Mouse (Mus musculus): ENCODE measurements around the gene Klrc3. TPM values are rescaled to one million over a fixed set of nuclear protein-coding genes. Genes with fewer than 3 reads are reported as not detected.

The Klrc3 gene
- polyA plus RNA-seq, 1 experiment from 2014 or later: not detected

DNA sequence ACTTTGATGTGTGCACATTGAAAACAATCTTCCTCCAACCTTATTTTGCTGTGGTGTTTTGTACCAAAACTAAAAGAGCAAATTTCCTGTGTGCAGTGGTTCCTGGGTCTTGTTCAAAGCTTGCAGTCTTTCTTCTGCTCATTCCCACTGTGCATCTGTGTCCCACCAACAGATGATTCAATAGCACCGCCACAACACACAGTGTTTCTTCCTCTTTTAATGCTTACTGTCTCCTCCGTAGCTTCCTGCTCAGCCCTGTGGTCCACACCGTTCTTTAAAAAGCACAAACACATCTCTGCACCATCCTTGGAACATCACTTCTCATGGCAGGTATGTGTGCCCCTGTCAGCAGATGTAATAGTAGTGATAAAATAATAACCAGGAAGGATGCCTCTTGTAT lies 51.6 kb downstream of the Klrc3 start, which contains the start of gene Klrd1:
Gene Klrd1, plus strand, starts transcription at position 275 of the 400 bp plus-strand sequence.
- 83% methylated on average over 3 of the region's 3 CpGs for WGBS
- Histone ChIP-seq H3K9me3 (ENCODE audit: control insufficient read depth, low read length) (no peaks in the 10 kb centered on the region), H3K36me3 (ENCODE audit: control insufficient read depth, insufficient read depth, low read length) (no peaks in the 10 kb centered on the region)

More for the DNA sequence above, 51.6 kb downstream of the Klrc3 start, which contains the start of gene Klrd1:
- Histone ChIP-seq H3K27me3 (replicated peaks; ENCODE audit: control insufficient read depth, insufficient read depth, low read length) (no peaks in the 10 kb centered on the region), H3K9ac (ENCODE audit: low read depth, low read length) (no peak within 1 kb of the TSS), H3K4me3 (ENCODE audit: low read length) (no peak within 1 kb of the TSS), H3K4me2 (ENCODE audit: low read length) (no peak within 1 kb of the TSS), H3K27ac (ENCODE audit: low read depth, low read length) (no peak within 1 kb of the TSS), H3K4me1 (ENCODE audit: control insufficient read depth, insufficient read depth, low read depth, low read length) (no peaks in the 10 kb centered on the region)
- ATAC-seq: no peak

Small RNA genes lying within 50 kb of the gene (microRNA-seq; reads per million reads assigned to microRNA genes)
- gene Mir680-1: not detected

Other genes starting within 250 kb of the Klrc3 start
- gene Clec1b, start 246.0 kb downstream of the Klrc3 start, polyA plus RNA-seq (2015; fragmentation: Nextera tagmentation; extraction: Ambion mirVana): 0.73 and 0.79 TPM in 2 replicates
- gene Clec9a, start 234.5 kb downstream of the Klrc3 start, polyA plus RNA-seq (2015; fragmentation: Nextera tagmentation; extraction: Ambion mirVana): 0.10 and 0.24 TPM in 2 replicates
- gene Clec1a, start 191.3 kb downstream of the Klrc3 start, polyA plus RNA-seq (2015; fragmentation: Nextera tagmentation; extraction: Ambion mirVana): 2.5 and 3.2 TPM in 2 replicates
- gene Olr1, start 136.2 kb downstream of the Klrc3 start, polyA plus RNA-seq (2015; fragmentation: Nextera tagmentation; extraction: Ambion mirVana): not detected in 2 replicates
- not detected in 2 replicates for gene Tmem52b, start 130.8 kb downstream of the Klrc3 start, polyA plus RNA-seq (2015; fragmentation: Nextera tagmentation; extraction: Ambion mirVana)
- 237 and 271 TPM in 2 replicates for gene Gabarapl1, start 110.2 kb downstream of the Klrc3 start, polyA plus RNA-seq (2015; fragmentation: Nextera tagmentation; extraction: Ambion mirVana)
- not detected in 2 replicates for gene Klre1, start 65.4 kb downstream of the Klrc3 start, polyA plus RNA-seq (2015; fragmentation: Nextera tagmentation; extraction: Ambion mirVana)
- gene Klrd1, start 51.6 kb downstream of the Klrc3 start, polyA plus RNA-seq (2015; fragmentation: Nextera tagmentation; extraction: Ambion mirVana): not detected in 2 replicates
- gene Klrk1, start 19.5 kb downstream of the Klrc3 start, polyA plus RNA-seq (2015; fragmentation: Nextera tagmentation; extraction: Ambion mirVana): 0.25 and 0.26 TPM in 2 replicates
- not detected in 2 replicates for gene Klrc2, start 17.4 kb upstream of the Klrc3 start, polyA plus RNA-seq (2015; fragmentation: Nextera tagmentation; extraction: Ambion mirVana)
- not detected in 2 replicates for gene Klrc1, start 35.6 kb upstream of the Klrc3 start, polyA plus RNA-seq (2015; fragmentation: Nextera tagmentation; extraction: Ambion mirVana)
- gene Klri1, start 73.8 kb upstream of the Klrc3 start, polyA plus RNA-seq (2015; fragmentation: Nextera tagmentation; extraction: Ambion mirVana): 0.25 and 0.26 TPM in 2 replicates
- gene Klri2, start 97.1 kb upstream of the Klrc3 start, polyA plus RNA-seq (2015; fragmentation: Nextera tagmentation; extraction: Ambion mirVana): not detected in 2 replicates
- not detected in 2 replicates for gene Gm156, start 140.9 kb upstream of the Klrc3 start, polyA plus RNA-seq (2015; fragmentation: Nextera tagmentation; extraction: Ambion mirVana)
- not detected in 2 replicates for gene Gm17631, start 219.3 kb upstream of the Klrc3 start, polyA plus RNA-seq (2015; fragmentation: Nextera tagmentation; extraction: Ambion mirVana)
- gene Klra17, start 233.3 kb upstream of the Klrc3 start, polyA plus RNA-seq (2015; fragmentation: Nextera tagmentation; extraction: Ambion mirVana): not detected in 2 replicates

Measured in hindbrain, embryonic 16.5 days (tissue).